Mouse (Mus musculus): ENCODE measurements around the gene Cyp2c23. TPM values are rescaled to one million over a fixed set of nuclear protein-coding genes. Genes with fewer than 3 reads are reported as not detected.
A peak's percentile ranks its signal among the peaks of the same experiment; 100 is the strongest.

The Cyp2c23 gene
- total RNA-seq, 2 experiments from 2014 or later, result 0.15 TPM; not detected in 1

- no peak for DNase-seq
These were observed 4.0 kb downstream of the Cyp2c23 start for GRCm38 (mm10) chr19:44024921-44025585.

- no peak for DNase-seq
These were observed 5.9 kb downstream of the Cyp2c23 start for GRCm38 (mm10) chr19:44023066-44023465.

DNA sequence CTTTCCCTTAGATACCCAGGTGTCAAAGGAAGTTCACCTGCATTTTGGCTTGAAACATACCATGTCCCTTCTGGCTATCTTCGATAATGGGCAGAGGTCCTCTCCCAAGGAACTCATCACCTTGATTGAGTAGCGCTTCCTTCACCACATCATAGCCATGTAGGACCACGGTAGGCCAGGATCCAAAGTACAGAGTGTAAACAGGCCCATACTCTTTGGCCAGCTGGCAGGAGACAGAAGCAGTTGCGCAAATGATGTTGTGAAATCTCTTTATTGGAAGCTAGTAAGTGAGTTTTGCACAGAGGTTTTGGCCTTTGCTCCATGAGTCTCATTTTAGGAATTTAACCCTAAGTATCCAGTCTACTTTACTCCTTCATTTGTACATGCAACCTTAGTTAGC lies 7.5 kb downstream of the Cyp2c23 start:
- peak; percentile 83 to 87 for DNase-seq

DNA sequence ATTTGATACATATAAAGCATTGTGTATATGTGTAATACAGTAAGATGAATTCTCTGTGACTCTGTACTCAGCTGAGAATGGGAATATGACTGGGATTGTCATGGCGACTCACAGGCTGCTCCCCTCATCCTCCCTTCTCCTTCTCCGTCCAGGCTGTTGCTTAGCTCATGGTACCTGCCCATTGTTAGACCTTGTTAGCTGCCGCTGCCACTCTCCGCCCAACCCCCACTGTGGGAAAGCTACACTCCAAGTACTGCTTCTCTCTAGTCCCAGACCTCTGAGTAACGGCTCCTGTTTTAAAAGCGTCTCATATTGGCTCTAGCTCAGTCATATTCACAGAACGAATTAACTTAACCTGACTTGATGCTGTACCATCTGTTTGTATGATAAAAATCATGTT lies 9.3 kb downstream of the Cyp2c23 start:
- DNase-seq, result no peak

- no peak for DNase-seq
These were observed 15.1 kb downstream of the Cyp2c23 start for GRCm38 (mm10) chr19:44013862-44014261.

DNA sequence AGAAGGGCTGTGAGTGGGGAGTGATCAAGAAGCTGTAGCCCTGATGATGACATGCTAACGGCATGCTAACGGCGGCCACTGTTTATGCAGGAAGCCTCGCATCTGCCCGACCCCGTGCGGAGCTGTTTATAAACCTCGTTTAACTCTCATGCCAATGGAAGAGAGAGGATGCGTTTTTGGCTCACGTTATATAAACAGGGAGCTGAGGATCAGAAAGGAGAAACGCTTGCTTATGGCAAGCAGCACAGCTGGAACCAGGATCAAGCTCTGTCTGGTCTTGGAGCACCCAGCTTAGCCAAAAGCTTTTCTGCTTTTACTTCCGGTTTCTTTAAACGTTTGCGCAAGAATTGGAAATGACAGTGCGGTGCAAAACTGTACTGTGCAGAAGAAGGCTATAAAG lies 20.2 kb downstream of the Cyp2c23 start:
- peak in 1 of 2 experiments; percentile 9 for DNase-seq

GRCm38 (mm10) chr19:44007186-44007585 lies 21.8 kb downstream of the Cyp2c23 start:
- DNase-seq, result no peak

DNA sequence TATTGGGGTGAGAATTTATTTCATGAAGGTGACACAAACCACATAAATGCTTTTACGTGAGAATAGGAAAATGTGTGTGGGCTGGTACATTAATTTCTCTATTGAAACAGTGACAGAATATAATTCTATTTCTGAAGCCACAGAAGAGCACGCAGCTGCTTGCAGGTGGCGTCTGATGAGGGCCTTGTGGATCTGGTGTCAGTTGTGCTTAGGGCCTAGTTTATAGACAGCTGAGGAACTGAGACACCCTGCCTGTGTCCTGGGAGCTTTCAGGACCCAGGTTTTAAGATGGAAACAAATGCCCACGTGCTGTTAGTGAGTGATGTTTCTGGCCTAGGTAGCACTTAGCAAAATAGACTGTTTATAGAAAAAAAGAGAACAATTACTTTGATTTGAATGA lies 24.0 kb downstream of the Cyp2c23 start:
- DNase-seq, result no peak

DNA sequence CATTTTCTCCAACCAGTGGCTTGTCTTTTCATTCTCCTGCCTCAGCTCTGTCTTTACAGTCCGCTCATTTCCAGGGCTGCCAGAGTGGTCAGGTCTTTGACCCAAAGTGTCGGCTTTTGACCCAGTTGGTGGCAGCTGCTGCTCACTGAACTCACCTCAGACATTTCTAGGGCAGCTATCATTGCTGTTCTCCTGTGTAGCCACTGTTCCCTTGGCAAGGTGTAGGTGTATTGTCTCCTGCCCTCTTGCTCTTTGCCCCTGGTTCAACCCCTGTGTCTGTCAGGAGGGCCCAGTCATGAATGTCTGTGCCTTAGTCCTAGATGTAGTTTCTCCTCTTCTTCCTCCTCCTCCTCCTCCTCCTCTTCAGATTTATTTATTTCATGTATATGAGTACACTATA lies 24.7 kb downstream of the Cyp2c23 start:
- no peak for DNase-seq

DNA sequence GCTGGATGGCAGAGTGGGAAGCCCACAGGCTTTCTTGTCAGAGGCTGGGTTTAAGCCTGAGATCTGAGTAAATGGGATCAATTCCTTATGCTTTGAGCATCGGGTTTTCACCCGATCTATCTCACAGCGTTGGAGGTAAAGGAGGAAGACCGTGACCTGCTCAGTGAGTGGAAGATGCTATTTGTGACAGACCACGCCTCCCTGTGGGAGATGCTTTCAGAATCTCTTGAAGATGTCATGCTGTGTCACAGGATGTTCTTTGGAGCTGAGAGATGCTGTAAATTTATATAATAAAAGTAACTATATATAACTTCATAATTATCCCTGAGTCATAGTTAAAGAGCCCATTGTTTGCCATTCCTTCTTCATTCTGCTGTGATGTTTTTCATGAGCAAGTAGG lies 28.3 kb downstream of the Cyp2c23 start:
- DNase-seq, result no peak

GRCm38 (mm10) chr19:44000061-44000460 lies 28.9 kb downstream of the Cyp2c23 start:
- DNase-seq, result no peak

DNA sequence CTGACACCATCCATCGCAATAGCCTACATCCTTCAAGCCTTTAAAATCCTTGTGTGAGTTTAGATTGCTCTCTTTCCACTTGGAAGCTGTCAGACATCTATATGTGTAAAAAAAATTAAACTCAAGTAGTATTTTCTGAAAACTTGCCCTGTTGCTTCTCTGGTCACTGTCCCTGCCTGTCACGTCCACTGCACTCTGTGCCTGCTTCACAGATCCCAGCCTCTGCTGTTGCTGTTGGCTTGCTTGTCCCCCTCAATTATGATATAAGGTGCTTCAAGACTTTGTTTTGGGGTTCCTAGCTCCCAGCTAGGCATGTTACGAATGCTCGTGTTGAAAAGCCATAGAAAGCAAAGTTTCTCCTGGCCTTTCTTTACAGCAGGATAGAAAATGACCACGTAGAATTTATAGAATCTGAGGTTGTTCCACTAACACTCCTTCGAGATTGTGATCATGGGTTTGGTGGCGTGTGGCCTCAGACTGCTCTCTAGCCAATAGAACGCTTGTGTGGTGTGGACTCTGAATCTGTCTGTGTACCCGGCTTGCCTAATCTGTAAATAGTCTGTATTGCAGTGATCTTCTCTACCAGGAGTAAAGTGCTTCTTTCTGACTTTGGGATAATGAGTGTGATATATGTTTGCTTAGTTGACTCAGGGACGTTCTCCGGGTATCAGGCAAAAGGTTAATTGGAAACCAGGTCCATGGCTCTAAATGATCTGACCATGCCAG lies 30.0 kb downstream of the Cyp2c23 start:
- DNase-seq, result no peak

- DNase-seq, result no peak
These were observed 30.9 kb downstream of the Cyp2c23 start for GRCm38 (mm10) chr19:43998101-43998500.

DNA sequence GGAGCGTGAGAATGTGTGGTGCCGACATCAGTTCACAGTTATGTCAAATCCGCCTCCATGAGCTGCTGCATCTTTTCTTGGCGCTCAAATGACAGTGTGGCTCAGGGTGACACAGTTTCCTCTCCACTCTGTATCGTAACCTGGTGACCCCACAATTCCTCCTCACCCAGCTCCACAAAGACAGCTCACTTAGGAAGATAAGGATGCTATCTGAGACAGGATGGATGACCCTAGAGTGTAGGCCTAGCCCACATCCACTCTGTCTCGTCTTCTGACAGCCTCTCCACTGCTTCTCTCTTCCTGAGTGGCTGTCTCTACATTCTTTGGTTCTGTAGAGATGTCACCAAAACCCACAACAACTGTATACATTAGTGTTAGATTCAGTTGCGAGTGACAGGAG lies 33.6 kb downstream of the Cyp2c23 start:
- DNase-seq, result no peak

- DNase-seq, result no peak
These were observed 36.5 kb downstream of the Cyp2c23 start for GRCm38 (mm10) chr19:43992464-43992863.

DNA sequence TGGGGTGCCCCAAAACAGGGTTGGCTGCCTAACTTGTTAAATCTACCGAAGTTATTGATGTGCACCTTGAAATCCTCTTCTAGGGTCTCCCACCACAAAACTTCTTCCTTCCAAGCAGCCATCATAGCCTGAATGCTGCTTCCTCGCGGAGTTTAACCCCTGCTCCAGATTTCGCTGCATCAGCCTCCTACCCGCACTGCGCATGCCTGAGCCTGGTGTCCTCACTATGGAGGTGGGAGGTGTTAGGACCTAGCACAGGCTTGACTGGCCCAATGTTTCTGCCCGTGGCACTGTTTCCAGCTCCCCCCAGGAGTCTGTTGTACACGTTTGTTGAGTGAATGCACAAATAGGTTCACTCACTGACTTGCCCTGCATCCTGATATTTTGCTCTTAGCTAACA lies 38.6 kb downstream of the Cyp2c23 start:
- no peak for DNase-seq

GRCm38 (mm10) chr19:43986069-43986794 lies 42.8 kb downstream of the Cyp2c23 start, which contains the start of gene Cpn1:
TSS of gene Cpn1 (minus strand) at chr19:43986556.
- DNase-seq, result no peak

GRCm38 (mm10) chr19:43981992-43982391 lies 47.0 kb downstream of the Cyp2c23 start:
- DNase-seq, result no peak

DNA sequence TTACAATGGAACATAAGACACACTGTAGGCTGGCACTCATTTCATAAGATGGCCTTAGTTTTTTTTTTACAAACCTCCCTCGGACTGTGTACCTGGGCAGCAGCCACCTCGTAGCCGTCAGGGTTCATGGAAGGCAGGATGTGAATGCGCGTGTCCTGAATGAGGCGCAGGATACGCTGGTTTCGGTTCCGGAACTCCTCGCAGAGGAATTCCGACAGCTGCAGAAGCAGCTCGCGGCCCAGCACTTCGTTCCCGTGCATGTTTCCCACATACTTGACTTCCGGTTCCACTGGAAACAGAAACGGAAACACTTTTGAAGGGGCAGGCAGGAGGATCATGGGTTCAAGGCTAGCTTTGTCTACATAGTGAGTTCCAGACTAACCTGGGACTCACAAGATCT lies 48.3 kb downstream of the Cyp2c23 start:
- DNase-seq, result no peak

DNA sequence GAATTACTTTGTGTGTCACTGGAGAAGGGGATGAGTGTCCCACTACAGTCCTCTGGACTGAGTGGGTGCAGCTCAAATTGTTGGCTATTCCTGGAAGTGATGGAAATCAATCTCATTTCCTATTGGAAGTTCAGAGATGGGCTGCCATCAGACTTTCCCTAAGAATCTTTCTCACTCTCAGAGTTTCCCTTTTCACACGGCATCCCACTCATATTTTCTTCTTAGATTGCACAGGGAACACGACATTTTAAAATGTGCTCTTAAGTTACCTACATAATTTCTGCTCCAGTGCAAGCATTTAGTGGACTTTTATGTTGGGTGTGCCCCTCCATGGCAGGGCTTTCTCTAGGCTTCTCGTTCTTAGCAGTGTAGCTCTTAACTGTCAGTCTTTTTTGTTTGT lies 51.2 kb downstream of the Cyp2c23 start:
- DNase-seq, result no peak

GRCm38 (mm10) chr19:43976661-43977060 lies 52.3 kb downstream of the Cyp2c23 start:
- peak; percentile 17 to 23 for DNase-seq

DNA sequence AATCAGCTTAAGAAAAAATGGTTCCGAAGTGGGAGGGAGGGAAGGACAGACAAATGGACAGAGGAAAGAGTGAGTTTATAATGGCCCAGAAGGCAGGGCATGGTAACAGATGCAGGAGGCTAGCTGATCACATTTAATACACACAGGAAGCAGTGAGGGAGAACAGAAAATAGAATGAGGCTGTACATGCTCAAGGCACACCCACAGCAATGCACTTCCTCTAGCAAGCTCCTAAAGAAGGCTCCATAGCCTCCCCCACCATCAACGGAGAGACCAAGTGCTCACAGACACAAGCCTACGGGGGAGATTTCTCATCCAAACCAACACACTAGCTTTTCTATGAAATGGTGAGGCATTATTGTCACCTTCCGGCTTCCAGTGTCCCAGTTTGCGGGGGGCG lies 54.8 kb downstream of the Cyp2c23 start:
- no peak for DNase-seq

DNA sequence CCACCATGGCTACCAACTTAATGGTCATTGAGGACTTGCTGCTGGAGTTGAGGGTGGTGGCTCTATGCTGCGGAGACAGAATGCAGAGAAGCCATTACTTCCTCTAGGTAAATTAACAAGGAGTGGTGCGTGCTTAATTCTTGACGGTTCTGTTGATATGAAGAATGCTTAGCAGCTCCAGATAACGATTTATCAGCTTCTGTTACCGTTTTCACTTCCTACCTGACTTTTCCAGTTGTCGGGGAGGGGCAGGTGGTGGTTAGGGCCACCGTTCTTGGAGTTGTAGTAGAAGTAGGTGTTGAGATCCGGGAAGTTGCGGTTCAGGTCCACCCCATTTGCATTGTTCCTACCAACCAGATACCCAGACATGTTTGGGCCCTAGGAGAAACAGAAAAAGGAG lies 55.3 kb downstream of the Cyp2c23 start:
- DNase-seq, result no peak

Measured in heart, adult 18-20 months (tissue).